Mouse (Mus musculus) cerebellum, adult 2 months (tissue): ENCODE data around the gene Atad2b. TPM values are rescaled to one million over a fixed set of nuclear protein-coding genes. Genes with fewer than 3 reads are reported as not detected.
A peak's percentile ranks its signal among the peaks of the same experiment; 100 is the strongest.

Experiments
- DNase-seq, 2 experiments: peaks; one replicate each; pipeline ENCODE4 v3.0.0; 2021
- H3K27ac ChIP-seq: fragments of 200-500 bp; 2 replicates; pipeline ENCODE4 v1.5.1; 2012; ENCODE audit warnings: low read length, control low read depth, inconsistent platforms; ENCODE audit not compliant: insufficient read depth
- H3K27me3 ChIP-seq: fragments of 200-500 bp; 2 replicates; pipeline ENCODE4 v1.6.1; 2012; ENCODE audit warnings: inconsistent platforms, mild to moderate bottlenecking, low read length, moderate library complexity; ENCODE audit not compliant: control insufficient read depth, insufficient read depth
- H3K4me1 ChIP-seq: fragments of 200-500 bp; 2 replicates; pipeline ENCODE4 v1.6.1; 2011; ENCODE audit warnings: low read length; ENCODE audit not compliant: control insufficient read depth, insufficient read depth
- H3K4me3 ChIP-seq: fragments of 200-500 bp; replicated peaks from 2 replicates; pipeline ENCODE3; 2011; ENCODE audit warnings: mild to moderate bottlenecking, low read depth, low read length, control low read depth; ENCODE audit not compliant: insufficient read depth
- CTCF ChIP-seq: fragments of 200-500 bp; IDR thresholded peaks from 2 replicates; pipeline ENCODE4 v1.5.1; 2011; ENCODE audit warnings: low read depth, mild to moderate bottlenecking, control low read depth, low read length, moderate library complexity, borderline replicate concordance; ENCODE audit not compliant: insufficient read depth
- POLR2A ChIP-seq: fragments of 200-500 bp; IDR thresholded peaks from 2 replicates; pipeline ENCODE4 v1.6.1; 2011; ENCODE audit warnings: low read length, control low read depth, borderline replicate concordance; ENCODE audit not compliant: insufficient read depth
- WGBS: fragments of 180-500 bp; shearing (Covaris S2); methylation state at CpG from one replicate; pipeline ENCODE4 v1.1.7; 2018; 5-methylcytosine and 5-hydroxymethylcytosine counted together
- polyA plus RNA-seq: library from polyadenylated mRNA; depleted of rRNA; stranded (reverse); fragments of >200 nt; gene quantifications from 2 replicates; pipeline ENCODE4 v1.2.3, GENCODE M21; 2012; rRNA removed

Atad2b gene
- polyA plus RNA-seq, 1 experiment, result 14.0 TPM

- TF ChIP-seq CTCF (no peak), POLR2A (no peak)
- Histone ChIP-seq H3K27me3 (no peaks in the 10 kb centered on the region), H3K4me1 (no peaks in the 10 kb centered on the region), H3K4me3 (no peak overlapping the region), H3K27ac (no peak overlapping the region)
- DNase-seq, result no peak
- WGBS, result 89% methylated on average over 15 of the region's 15 CpGs
These were observed 127.0 kb downstream of the Atad2b start for GRCm38 (mm10) chr12:5044141-5044540.

GRCm38 (mm10) chr12:5048104-5048503 is 131.0 kb downstream of the Atad2b start:
- H3K27ac ChIP-seq, result no peak overlapping the region
- no peaks in the 10 kb centered on the region for H3K27me3 ChIP-seq
- no peak for TF ChIP-seq POLR2A
- no peak for TF ChIP-seq CTCF
- 99% methylated on average over 4 of the region's 4 CpGs for WGBS
- no peaks in the 10 kb centered on the region for H3K4me1 ChIP-seq
- no peak overlapping the region for H3K4me3 ChIP-seq
- no peak for DNase-seq

GRCm38 (mm10) chr12:5067590-5067989 is 150.4 kb downstream of the Atad2b start:
- Histone ChIP-seq H3K4me1 (no peaks in the 10 kb centered on the region), H3K27ac (no peak overlapping the region), H3K4me3 (no peak overlapping the region), H3K27me3 (no peaks in the 10 kb centered on the region)
- WGBS, result 35% methylated on average over 3 of the region's 3 CpGs
- no peak for TF ChIP-seq POLR2A
- no peak for TF ChIP-seq CTCF
- DNase-seq, result no peak

- Histone ChIP-seq H3K4me3 (no peak overlapping the region), H3K27me3 (no peaks in the 10 kb centered on the region), H3K4me1 (no peaks in the 10 kb centered on the region), H3K27ac (no peak overlapping the region)
- TF ChIP-seq POLR2A (no peak), CTCF (no peak)
- 87% methylated on average over 3 of the region's 3 CpGs for WGBS
- DNase-seq, result no peak
These were observed 153.0 kb downstream of the Atad2b start for GRCm38 (mm10) chr12:5070131-5070530.

- no peak for DNase-seq
- 78% methylated on average over 12 of the region's 12 CpGs for WGBS
- no peaks in the 10 kb centered on the region for H3K4me1 ChIP-seq
- H3K4me3 ChIP-seq, result no peak overlapping the region
- no peaks in the 10 kb centered on the region for H3K27me3 ChIP-seq
- no peak for TF ChIP-seq POLR2A
- no peak overlapping the region for H3K27ac ChIP-seq
These were observed 156.0 kb downstream of the Atad2b start for GRCm38 (mm10) chr12:5073191-5073590.

GRCm38 (mm10) chr12:5081480-5081879 is 164.3 kb downstream of the Atad2b start:
- no peak for TF ChIP-seq CTCF
- no peak for TF ChIP-seq POLR2A
- Histone ChIP-seq H3K27me3 (no peaks in the 10 kb centered on the region), H3K4me3 (no peak overlapping the region), H3K4me1 (no peaks in the 10 kb centered on the region), H3K27ac (no peak overlapping the region)
- 91% methylated on average over 4 of the region's 4 CpGs for WGBS
- no peak for DNase-seq

GRCm38 (mm10) chr12:5084714-5085113 is 167.6 kb downstream of the Atad2b start:
- WGBS, result over 99% methylated on average over 5 of the region's 5 CpGs
- no peaks in the 10 kb centered on the region for H3K27me3 ChIP-seq
- H3K4me3 ChIP-seq, result no peak overlapping the region
- no peak overlapping the region for H3K27ac ChIP-seq
- TF ChIP-seq CTCF (no peak), POLR2A (no peak)
- no peak for DNase-seq
- H3K4me1 ChIP-seq, result peaks cover 9% of the 10 kb centered on the region

- peak; percentile 62 to 83 for DNase-seq
- Histone ChIP-seq H3K27ac (no peak overlapping the region), H3K4me1 (peaks cover 9% of the 10 kb centered on the region), H3K27me3 (no peaks in the 10 kb centered on the region), H3K4me3 (no peak overlapping the region)
- TF ChIP-seq CTCF, result no peak
- TF ChIP-seq POLR2A, result no peak
- 5% methylated on average over 10 of the region's 10 CpGs for WGBS
These were observed 170.8 kb downstream of the Atad2b start for GRCm38 (mm10) chr12:5087787-5088519.

GRCm38 (mm10) chr12:5088639-5089038 is 171.5 kb downstream of the Atad2b start:
- H3K27ac ChIP-seq, result no peak overlapping the region
- 48% methylated on average over 1 of the region's 1 CpGs for WGBS

More at GRCm38 (mm10) chr12:5088639-5089038, 171.5 kb downstream of the Atad2b start:
- no peak for DNase-seq
- TF ChIP-seq CTCF (no peak), POLR2A (no peak)
- no peak overlapping the region for H3K4me3 ChIP-seq
- peaks cover 9% of the 10 kb centered on the region for H3K4me1 ChIP-seq
- no peaks in the 10 kb centered on the region for H3K27me3 ChIP-seq

Other genes starting within 250 kb of the Atad2b start
- gene Fam228a, start 178.9 kb upstream of the Atad2b start, polyA plus RNA-seq, result 2.1 and 2.2 TPM in 2 replicates
- 8.9 and 11.0 TPM in 2 replicates for gene Pfn4, start 148.3 kb upstream of the Atad2b start, polyA plus RNA-seq
- 6.9 and 11.4 TPM in 2 replicates for gene Fam228b, start 148.1 kb upstream of the Atad2b start, polyA plus RNA-seq
- 132 and 137 TPM in 2 replicates for gene Sf3b6, start 99.8 kb upstream of the Atad2b start, polyA plus RNA-seq
- 56.1 and 66.9 TPM in 2 replicates for gene Fkbp1b, start 75.8 kb upstream of the Atad2b start, polyA plus RNA-seq
- gene Wdcp, start 74.0 kb upstream of the Atad2b start, polyA plus RNA-seq, result 14.9 and 15.2 TPM in 2 replicates
- gene Mfsd2b, start 43.0 kb upstream of the Atad2b start, polyA plus RNA-seq, result 3.0 TPM in 2 replicates
- gene Ubxn2a, start 9.6 kb upstream of the Atad2b start, polyA plus RNA-seq, result 32.6 and 36.6 TPM in 2 replicates